Mouse (Mus musculus) embryonic facial prominence, embryonic 12.5 days (tissue): ENCODE measurements at regions not wholly inside any gene's neighbourhood (a gene's known extent, or its start where the extent isn't known, plus 50 kb on each side); places are given as distances from the start of the nearest gene placed in this dataset.

Source experiments
- ATAC-seq: fragments of 200-750 bp; cut with Nextera tagmentation; 2 replicates; pipeline ENCODE4 v1.8.0; 2017; ENCODE audit not compliant: insufficient number of reproducible peaks, insufficient read depth, low FRiP score, low TSS enrichment
- H3K27ac ChIP-seq: fragments of 300-500 bp; sonication (generic); 2 replicates; pipeline ENCODE4 v1.5.1; 2016; ENCODE audit warnings: mild to moderate bottlenecking
- H3K27me3 ChIP-seq: fragments of 300-500 bp; sonication (generic); 2 replicates; pipeline ENCODE4 v1.6.1; 2016; ENCODE audit warnings: mild to moderate bottlenecking, moderate library complexity
- H3K36me3 ChIP-seq: fragments of 300-500 bp; sonication (generic); 2 replicates; pipeline ENCODE4 v1.6.1; 2016; ENCODE audit warnings: mild to moderate bottlenecking
- H3K4me1 ChIP-seq: fragments of 300-500 bp; sonication (generic); 2 replicates; pipeline ENCODE4 v1.6.1; 2016
- H3K4me2 ChIP-seq: fragments of 300-500 bp; sonication (generic); replicated peaks from 2 replicates; pipeline ENCODE4 v1.6.1; 2016; ENCODE audit warnings: mild to moderate bottlenecking, moderate library complexity
- H3K4me3 ChIP-seq: fragments of 300-500 bp; sonication (generic); 2 replicates; pipeline ENCODE4 v1.5.1; 2016; ENCODE audit warnings: mild to moderate bottlenecking
- H3K9ac ChIP-seq: fragments of 300-500 bp; sonication (generic); 2 replicates; pipeline ENCODE4 v1.6.1; 2016; ENCODE audit warnings: mild to moderate bottlenecking, moderate library complexity
- H3K9me3 ChIP-seq: fragments of 300-500 bp; sonication (generic); 2 replicates; pipeline ENCODE4 v1.6.1; 2016; ENCODE audit warnings: mild to moderate bottlenecking, moderate library complexity
- WGBS: fragments of 180-500 bp; shearing (Covaris S2); methylation state at CpG from one replicate; pipeline ENCODE4 v1.1.7; 2016; 5-methylcytosine and 5-hydroxymethylcytosine counted together

GRCm38 (mm10) chr13:55962254-55962866 is 126.4 kb upstream of the Pitx1 start:
- Histone ChIP-seq H3K4me1 (peaks cover 11% of the 10 kb centered on the region), H3K9ac (peak overlapping the region; percentile 25; the same call in 1 of the 2 replicates)
- 7% methylated on average over 18 of the region's 18 CpGs for WGBS

GRCm38 (mm10) chr13:55954346-55954745 is 118.4 kb upstream of the Pitx1 start:
- no peaks in the 10 kb centered on the region for H3K36me3 ChIP-seq
- 77% methylated on average over 6 of the region's 6 CpGs for WGBS
- ATAC-seq, result no peak
- H3K27ac ChIP-seq, result no peak overlapping the region
- peaks cover 5% of the 10 kb centered on the region for H3K4me1 ChIP-seq
- H3K9ac ChIP-seq, result no peak overlapping the region
- H3K27me3 ChIP-seq, result peaks cover 3% of the 10 kb centered on the region; the same call in 1 of the 2 replicates
- no peaks in the 10 kb centered on the region for H3K9me3 ChIP-seq
- H3K4me2 ChIP-seq, result no peak overlapping the region
- H3K4me3 ChIP-seq, result no peak overlapping the region

More at GRCm38 (mm10) chr13:55962254-55962866, 126.4 kb upstream of the Pitx1 start:
- Histone ChIP-seq H3K36me3 (no peaks in the 10 kb centered on the region), H3K27me3 (peaks cover 9% of the 10 kb centered on the region; the same call in 1 of the 2 replicates), H3K4me3 (peak overlapping the region; percentile 37; the same call in 1 of the 2 replicates), H3K4me2 (peak overlapping the region; percentile 72), H3K9me3 (no peaks in the 10 kb centered on the region), H3K27ac (peak overlapping the region; percentile 77; the same call in 1 of the 2 replicates)
- no peak for ATAC-seq

- H3K4me2 ChIP-seq, result no peak overlapping the region
- no peak for ATAC-seq
- 89% methylated on average over 2 of the region's 2 CpGs for WGBS
- H3K27me3 ChIP-seq, result peaks cover 3% of the 10 kb centered on the region; the same call in 1 of the 2 replicates
- H3K9me3 ChIP-seq, result no peaks in the 10 kb centered on the region
- no peak overlapping the region for H3K27ac ChIP-seq
- H3K4me3 ChIP-seq, result no peak overlapping the region
- no peak overlapping the region for H3K9ac ChIP-seq
- no peaks in the 10 kb centered on the region for H3K36me3 ChIP-seq
- peaks cover 10% of the 10 kb centered on the region for H3K4me1 ChIP-seq
These were observed 117.4 kb upstream of the Pitx1 start for GRCm38 (mm10) chr13:55953426-55953825.

GRCm38 (mm10) chr13:55950773-55951172 is 114.8 kb upstream of the Pitx1 start:
- H3K4me1 ChIP-seq, result peaks cover 10% of the 10 kb centered on the region
- no peaks in the 10 kb centered on the region for H3K36me3 ChIP-seq
- H3K9ac ChIP-seq, result no peak overlapping the region
- no peak overlapping the region for H3K4me2 ChIP-seq
- 82% methylated on average over 6 of the region's 6 CpGs for WGBS
- no peaks in the 10 kb centered on the region for H3K9me3 ChIP-seq
- ATAC-seq, result no peak
- no peak overlapping the region for H3K27ac ChIP-seq
- peaks cover 3% of the 10 kb centered on the region; the same call in 1 of the 2 replicates for H3K27me3 ChIP-seq
- H3K4me3 ChIP-seq, result no peak overlapping the region

- peaks cover 8% of the 10 kb centered on the region; the same call in 1 of the 2 replicates for H3K4me1 ChIP-seq
- H3K4me3 ChIP-seq, result no peak overlapping the region
- no peaks in the 10 kb centered on the region for H3K9me3 ChIP-seq
- no peak overlapping the region for H3K27ac ChIP-seq
- H3K9ac ChIP-seq, result no peak overlapping the region
- 39% methylated on average over 9 of the region's 9 CpGs for WGBS
- ATAC-seq, result no peak
- no peak overlapping the region for H3K4me2 ChIP-seq
- no peaks in the 10 kb centered on the region for H3K36me3 ChIP-seq
- H3K27me3 ChIP-seq, result no peaks in the 10 kb centered on the region
These were observed 112.6 kb upstream of the Pitx1 start for GRCm38 (mm10) chr13:55948591-55948990.

- Histone ChIP-seq H3K27me3 (no peaks in the 10 kb centered on the region), H3K27ac (peak overlapping the region; percentile 12; the same call in 1 of the 2 replicates), H3K4me3 (no peak overlapping the region), H3K4me1 (peaks cover 8% of the 10 kb centered on the region; the same call in 1 of the 2 replicates), H3K4me2 (no peak overlapping the region), H3K36me3 (no peaks in the 10 kb centered on the region), H3K9me3 (no peaks in the 10 kb centered on the region), H3K9ac (no peak overlapping the region)
- 49% methylated on average over 2 of the region's 2 CpGs for WGBS
- ATAC-seq, result no peak
These were observed 112.2 kb upstream of the Pitx1 start for GRCm38 (mm10) chr13:55948144-55948543.

GRCm38 (mm10) chr13:55937417-55937816 is 101.4 kb upstream of the Pitx1 start:
- ATAC-seq, result no peak
- Histone ChIP-seq H3K4me3 (no peak overlapping the region), H3K27me3 (no peaks in the 10 kb centered on the region)

GRCm38 (mm10) chr13:55937000-55937399 is 101.0 kb upstream of the Pitx1 start:
- Histone ChIP-seq H3K4me1 (no peaks in the 10 kb centered on the region), H3K4me2 (no peak overlapping the region), H3K9me3 (no peaks in the 10 kb centered on the region), H3K27ac (no peak overlapping the region), H3K27me3 (no peaks in the 10 kb centered on the region), H3K9ac (no peak overlapping the region), H3K4me3 (no peak overlapping the region), H3K36me3 (no peaks in the 10 kb centered on the region)
- WGBS, result 87% methylated on average over 9 of the region's 9 CpGs
- no peak for ATAC-seq

More at GRCm38 (mm10) chr13:55937417-55937816, 101.4 kb upstream of the Pitx1 start:
- Histone ChIP-seq H3K4me2 (no peak overlapping the region), H3K4me1 (no peaks in the 10 kb centered on the region), H3K9me3 (no peaks in the 10 kb centered on the region), H3K27ac (no peak overlapping the region), H3K9ac (no peak overlapping the region), H3K36me3 (no peaks in the 10 kb centered on the region)
- WGBS, result 83% methylated on average over 9 of the region's 9 CpGs

GRCm38 (mm10) chr13:55930637-55931036 is 94.6 kb upstream of the Pitx1 start:
- Histone ChIP-seq H3K27me3 (no peaks in the 10 kb centered on the region), H3K9ac (no peak overlapping the region), H3K4me2 (no peak overlapping the region), H3K4me3 (no peak overlapping the region), H3K36me3 (no peaks in the 10 kb centered on the region), H3K9me3 (no peaks in the 10 kb centered on the region), H3K4me1 (no peaks in the 10 kb centered on the region; the same call in 1 of the 2 replicates), H3K27ac (no peak overlapping the region)
- no peak for ATAC-seq
- WGBS, result 62% methylated on average over 11 of the region's 11 CpGs

- no peak overlapping the region for H3K4me2 ChIP-seq
- no peak overlapping the region; the same call in 1 of the 2 replicates for H3K27ac ChIP-seq
- no peaks in the 10 kb centered on the region for H3K9me3 ChIP-seq
- H3K4me1 ChIP-seq, result no peaks in the 10 kb centered on the region; the same call in 1 of the 2 replicates
- no peak overlapping the region for H3K4me3 ChIP-seq
- H3K9ac ChIP-seq, result no peak overlapping the region
- 42% methylated on average over 6 of the region's 6 CpGs for WGBS
- no peaks in the 10 kb centered on the region for H3K36me3 ChIP-seq
- H3K27me3 ChIP-seq, result no peaks in the 10 kb centered on the region
- ATAC-seq, result no peak
These were observed 93.8 kb upstream of the Pitx1 start for GRCm38 (mm10) chr13:55929814-55930213.

- Histone ChIP-seq H3K4me3 (no peak overlapping the region), H3K27ac (no peak overlapping the region), H3K36me3 (no peaks in the 10 kb centered on the region), H3K4me1 (peaks cover 7% of the 10 kb centered on the region; the same call in 1 of the 2 replicates), H3K9me3 (no peaks in the 10 kb centered on the region), H3K27me3 (no peaks in the 10 kb centered on the region), H3K4me2 (no peak overlapping the region), H3K9ac (no peak overlapping the region)
- ATAC-seq, result no peak
- WGBS, result 13% methylated on average over 7 of the region's 7 CpGs
These were observed 87.6 kb upstream of the Pitx1 start for GRCm38 (mm10) chr13:55923505-55924136.

- H3K9ac ChIP-seq, result no peak overlapping the region
- H3K4me3 ChIP-seq, result no peak overlapping the region
- H3K4me2 ChIP-seq, result no peak overlapping the region
- 93% methylated on average over 12 of the region's 12 CpGs for WGBS
- 0 out of 2 replicates have a peak, but pooled peaks cover 3% of the 10 kb centered on the region for H3K27me3 ChIP-seq
- H3K27ac ChIP-seq, result no peak overlapping the region
- H3K9me3 ChIP-seq, result no peaks in the 10 kb centered on the region
- no peaks in the 10 kb centered on the region for H3K4me1 ChIP-seq
- no peaks in the 10 kb centered on the region for H3K36me3 ChIP-seq
- no peak for ATAC-seq
These were observed 81.3 kb upstream of the Pitx1 start for GRCm38 (mm10) chr13:55917316-55917715.
